Mouse (Mus musculus): ENCODE data around the gene Nlrp4a. TPM values are rescaled to one million over a fixed set of nuclear protein-coding genes. Genes with fewer than 3 reads are reported as not detected.
"Not testable (repeated sequence)": the region's sequence is repeated elsewhere in the genome, so short reads cannot be mapped to it uniquely, and the experiment has no call there.

The Nlrp4a gene
- total RNA-seq (2021), result not detected
- long read RNA-seq, experiment 1, result 0 reads
- long read RNA-seq, experiment 2, result 0 reads

DNA sequence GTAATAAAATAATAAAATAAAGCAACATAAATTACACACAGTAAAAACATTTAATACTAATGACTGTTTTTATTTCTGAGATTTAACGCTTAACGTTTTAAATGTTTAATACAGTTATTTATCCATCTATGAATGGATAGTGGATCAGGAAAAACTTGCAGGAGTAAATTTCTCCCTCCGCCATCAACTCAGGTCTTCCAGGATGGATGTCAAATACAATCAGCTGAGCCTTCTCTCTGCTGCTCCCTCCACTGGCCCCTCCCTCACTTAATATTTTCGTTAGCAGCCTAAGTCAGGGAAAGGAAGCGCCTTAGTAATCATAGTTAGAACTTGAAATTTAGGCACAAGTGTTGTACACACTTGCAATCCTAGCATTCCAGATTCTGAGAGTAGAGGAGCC lies at the start of gene Nlrp4a:
Gene Nlrp4a, plus strand, starts transcription at position 301 of the 400 bp plus-strand sequence.
- DNase-seq (ENCODE audit: low spot score in 2 of 2), result no peak

- DNase-seq (ENCODE audit: low spot score in 2 of 2), result not testable (repeated sequence)
These were observed 48.2 kb upstream of the Nlrp4a start for GRCm38 (mm10) chr7:26386691-26387090.

GRCm38 (mm10) chr7:26391137-26391536 lies 43.8 kb upstream of the Nlrp4a start:
- not testable (repeated sequence) for DNase-seq (ENCODE audit: low spot score in 2 of 2)

DNA sequence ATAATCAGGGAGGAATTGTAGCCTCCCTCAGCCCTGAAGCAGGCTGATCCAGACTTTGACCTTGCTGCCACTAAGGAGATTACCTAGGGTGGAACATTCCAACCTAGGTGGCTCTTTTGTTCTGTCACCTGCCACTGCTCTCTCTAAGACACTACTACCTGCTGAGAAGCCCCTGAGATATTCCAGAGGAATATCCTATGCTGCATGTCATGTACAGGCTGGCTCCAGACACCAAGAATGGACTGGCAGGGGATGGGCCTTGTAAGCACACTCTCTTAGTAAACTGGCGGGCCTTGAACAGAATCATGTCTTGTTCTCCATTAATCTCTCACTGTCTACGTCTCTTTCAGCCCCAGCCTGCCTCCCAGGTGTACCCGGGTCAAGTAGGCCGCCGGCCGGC lies 43.1 kb upstream of the Nlrp4a start:
- DNase-seq (ENCODE audit: low spot score in 2 of 2), result not testable (repeated sequence)

DNA sequence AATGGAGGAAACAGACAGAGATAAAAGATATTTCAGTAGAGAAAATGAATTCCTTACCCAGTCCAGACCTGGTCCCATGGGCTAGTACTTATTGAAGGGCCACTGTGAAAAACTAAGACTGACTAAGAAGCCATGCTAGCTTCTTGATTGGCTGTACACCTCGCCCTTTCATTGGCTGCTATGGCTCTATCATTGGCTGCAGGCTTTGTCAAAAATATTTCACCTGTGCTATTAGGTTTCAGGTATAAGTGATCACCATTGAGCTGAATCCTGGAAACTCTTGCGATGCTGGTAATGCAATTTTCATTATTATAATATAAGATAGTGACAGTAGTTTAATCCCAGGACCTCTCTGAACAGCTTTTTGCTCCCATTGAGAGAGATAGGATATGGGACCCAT lies 31.3 kb upstream of the Nlrp4a start, which contains the start of gene Nlrp9c:
Gene Nlrp9c, minus strand, starts transcription at position 101 of the 400 bp plus-strand sequence.
- DNase-seq (ENCODE audit: low spot score in 2 of 2), result not testable (repeated sequence)

GRCm38 (mm10) chr7:26476690-26477089 lies 41.8 kb downstream of the Nlrp4a start:
- DNase-seq (ENCODE audit: low spot score in 2 of 2), result no peak

GRCm38 (mm10) chr7:26489514-26489913 lies 54.6 kb downstream of the Nlrp4a start:
- DNase-seq (ENCODE audit: low spot score in 2 of 2), result not testable (repeated sequence)

Other genes starting within 250 kb of the Nlrp4a start
- not detected for gene Vmn1r184, start 174.8 kb upstream of the Nlrp4a start, total RNA-seq (2021)
- not detected for gene Cyp2a4, start 127.9 kb upstream of the Nlrp4a start, total RNA-seq (2021)
- not detected for gene Nlrp9c, start 31.4 kb upstream of the Nlrp4a start, total RNA-seq (2021)
- gene Nlrp9a, start 99.9 kb downstream of the Nlrp4a start, total RNA-seq (2021), result not detected
- gene Vmn1r185, start 183.4 kb downstream of the Nlrp4a start, total RNA-seq (2021), result not detected

Measured in left cerebral cortex, adult 18-20 months (tissue).